Mouse (Mus musculus) layer of hippocampus, postnatal 25 days (tissue): ENCODE measurements around the gene Olfr1396. TPM values are rescaled to one million over a fixed set of nuclear protein-coding genes. Genes with fewer than 3 reads are reported as not detected.

Experiments
- DNase-seq, 2 experiments: peaks; one replicate each; pipeline ENCODE4 v3.0.0; 2022; ENCODE audit warnings: mixed read lengths in 2 of 2, low spot score in 1 of 2; ENCODE audit errors: extremely low spot score in 1 of 2
- total RNA-seq, 2 experiments: library from RNA; stranded (reverse); gene quantifications; 2 replicates each; pipeline ENCODE4 v1.2.3; 2021

Olfr1396 gene
- not detected for total RNA-seq

DNA sequence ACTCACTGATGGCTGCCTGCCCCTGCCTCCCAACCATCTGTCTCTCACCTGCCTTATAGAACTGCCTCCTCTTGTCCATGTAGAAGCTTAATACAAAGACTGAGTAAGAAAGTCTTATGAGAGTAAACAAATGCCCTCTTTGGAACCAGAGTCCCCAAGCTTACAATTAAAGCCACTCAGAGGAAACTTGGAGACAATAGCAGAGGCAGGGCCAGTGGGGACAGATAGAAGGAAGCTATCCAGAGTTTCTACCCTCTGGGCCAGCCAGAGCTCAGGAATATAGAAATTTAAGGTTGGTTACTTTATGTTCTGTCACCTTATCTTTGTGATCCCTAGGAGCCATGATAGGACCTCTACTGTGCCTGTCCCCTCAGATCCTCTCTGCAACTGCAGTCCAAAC, at the start of gene Olfr1396:
Gene Olfr1396, minus strand, starts transcription at position 101 of the 400 bp plus-strand sequence.
- DNase-seq, result no peak

DNA sequence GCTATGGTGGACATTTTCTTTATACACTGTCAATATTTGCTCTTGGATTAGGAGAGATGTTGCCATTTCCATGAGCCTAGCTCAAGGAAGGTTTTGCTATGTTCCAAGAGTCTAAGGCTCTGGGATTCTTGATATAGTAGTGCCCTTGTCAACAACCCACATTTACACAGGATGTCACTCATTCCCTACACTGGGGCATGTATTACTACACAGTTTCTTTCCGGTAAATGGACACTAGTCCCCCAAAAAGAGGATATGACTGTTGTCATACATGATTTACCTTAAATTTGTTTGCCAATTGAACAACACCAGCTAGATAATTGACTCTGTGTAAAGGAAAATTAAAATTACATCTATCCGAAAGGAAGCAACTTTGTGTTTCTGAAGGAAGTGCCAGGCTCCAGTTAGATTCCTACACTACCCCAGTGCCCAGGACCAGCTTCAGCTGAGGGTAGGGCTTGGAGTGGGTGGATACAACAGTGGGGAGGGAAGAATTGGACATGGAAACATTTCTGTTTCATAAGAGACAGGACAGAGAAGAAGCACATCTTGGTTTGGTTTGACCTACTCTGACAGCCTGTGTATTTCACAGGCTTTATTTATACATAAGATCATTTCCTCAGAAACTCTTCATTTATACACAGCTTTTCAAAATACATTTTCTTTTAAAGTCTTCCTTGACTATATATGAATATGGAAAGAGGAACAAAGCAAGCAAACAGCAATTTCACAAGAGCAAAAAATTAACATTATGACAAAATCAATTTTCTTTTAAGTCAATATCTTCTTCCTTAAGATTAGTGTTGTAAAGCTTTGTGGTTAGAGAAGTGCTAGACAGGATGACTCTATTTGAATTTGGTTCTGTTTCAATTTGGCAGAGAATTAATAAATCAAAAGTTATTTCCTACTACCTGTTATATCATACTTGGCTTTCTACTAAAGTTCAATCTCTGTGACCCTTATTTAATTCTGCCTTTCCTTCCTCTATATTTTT, 42.4 kb upstream of the Olfr1396 start:
- no peak for DNase-seq

DNA sequence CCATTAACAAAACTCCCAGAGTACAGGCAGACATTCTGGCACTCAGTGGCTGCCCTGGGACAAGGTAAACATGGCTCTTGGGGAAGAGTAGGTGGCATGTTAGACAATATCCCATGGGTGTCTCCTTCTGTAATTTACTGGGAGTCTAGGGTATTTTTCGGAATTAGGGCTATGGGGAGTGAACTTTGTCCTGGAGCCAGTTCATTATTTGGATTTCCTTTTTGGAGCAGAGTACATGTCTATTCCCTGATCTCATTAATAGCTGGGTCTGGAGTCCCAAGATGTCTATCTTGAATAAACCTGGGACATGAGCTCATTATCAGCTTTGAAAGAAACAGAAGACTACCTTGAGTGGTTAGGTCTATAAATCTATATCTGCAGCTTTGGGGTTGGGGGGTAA, 39.4 kb upstream of the Olfr1396 start, which contains the start of gene Olfr1394:
Gene Olfr1394, plus strand, starts transcription at position 301 of the 400 bp plus-strand sequence.
- no peak for DNase-seq

DNA sequence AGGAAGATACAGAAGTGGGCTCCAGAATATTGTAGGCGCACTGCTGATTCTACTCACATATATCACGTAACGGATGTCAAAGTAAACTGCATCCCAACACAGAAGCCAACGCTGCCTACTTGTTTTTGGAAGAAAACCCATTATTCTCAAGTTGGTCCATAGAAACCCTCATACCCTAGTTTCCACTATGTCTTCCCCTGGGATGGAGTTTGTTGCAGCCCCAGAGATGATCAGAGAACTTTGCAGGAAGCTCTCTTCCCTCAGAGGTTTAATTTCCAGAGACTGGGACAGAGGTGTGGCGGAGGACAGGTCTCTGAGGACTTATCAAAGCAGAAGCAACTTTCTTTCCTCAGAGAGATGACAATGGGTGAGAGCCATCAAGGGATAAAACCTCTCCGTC, 27.3 kb upstream of the Olfr1396 start, which contains the start of gene Olfr1395:
Gene Olfr1395, plus strand, starts transcription at position 301 of the 400 bp plus-strand sequence.
- no peak for DNase-seq

DNA sequence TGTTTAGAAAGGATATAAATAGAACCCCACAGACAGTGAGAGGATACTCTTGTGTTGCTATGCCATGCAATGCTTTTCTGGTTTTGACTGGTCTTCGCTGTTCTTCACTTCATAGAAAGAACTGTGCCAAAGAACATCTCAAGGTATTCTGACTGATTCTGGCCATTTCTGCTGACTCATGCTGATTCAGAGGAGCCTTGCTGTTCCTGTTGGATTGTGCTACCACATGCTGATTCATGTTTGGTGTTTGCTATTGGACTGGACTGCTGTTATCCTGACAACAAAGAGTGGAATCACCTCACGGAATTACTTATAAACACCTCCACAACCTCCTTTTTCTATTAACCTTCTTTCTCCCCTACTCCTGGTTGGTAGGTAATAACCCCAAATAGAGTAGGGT, 9.5 kb upstream of the Olfr1396 start:
- DNase-seq, result no peak

DNA sequence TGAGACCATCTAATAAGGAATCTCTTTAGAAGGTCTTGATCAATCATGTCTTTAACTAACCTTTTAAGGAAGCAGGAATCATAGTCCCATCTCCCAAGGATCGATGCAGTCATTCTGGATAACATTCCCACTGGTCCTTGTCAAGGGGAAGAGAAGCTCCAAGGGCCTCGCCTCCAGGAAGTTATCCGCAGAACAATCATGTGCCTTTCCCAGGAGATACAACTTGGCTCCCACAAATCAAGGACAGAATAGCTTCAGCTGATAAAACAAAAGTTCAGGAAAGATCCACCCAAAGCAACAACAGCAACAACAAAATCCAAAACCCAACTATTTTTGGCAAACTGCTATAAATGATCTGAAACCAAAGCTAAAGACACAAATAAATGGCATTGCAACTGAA, 5.0 kb upstream of the Olfr1396 start:
- DNase-seq, result no peak

DNA sequence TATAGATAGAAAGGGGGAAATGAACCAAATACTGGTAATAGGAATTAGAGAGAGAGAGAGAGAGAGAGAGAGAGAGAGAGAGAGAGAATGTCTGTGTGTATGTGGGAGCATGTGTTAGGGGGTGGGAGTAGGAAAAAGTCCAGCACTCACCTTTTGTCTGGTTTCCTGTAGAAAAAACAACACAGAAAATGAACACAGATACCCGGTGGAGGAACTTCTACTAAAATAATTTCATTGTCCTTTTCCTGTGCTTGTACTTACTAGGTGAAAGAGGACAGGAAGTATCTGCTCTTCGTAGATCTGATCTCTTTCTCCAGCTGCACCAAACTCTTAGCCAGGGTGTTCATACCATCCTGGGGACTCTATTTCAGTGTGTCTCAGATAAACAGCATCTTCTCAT, 516 bp downstream of the Olfr1396 start:
- no peak for DNase-seq

DNA sequence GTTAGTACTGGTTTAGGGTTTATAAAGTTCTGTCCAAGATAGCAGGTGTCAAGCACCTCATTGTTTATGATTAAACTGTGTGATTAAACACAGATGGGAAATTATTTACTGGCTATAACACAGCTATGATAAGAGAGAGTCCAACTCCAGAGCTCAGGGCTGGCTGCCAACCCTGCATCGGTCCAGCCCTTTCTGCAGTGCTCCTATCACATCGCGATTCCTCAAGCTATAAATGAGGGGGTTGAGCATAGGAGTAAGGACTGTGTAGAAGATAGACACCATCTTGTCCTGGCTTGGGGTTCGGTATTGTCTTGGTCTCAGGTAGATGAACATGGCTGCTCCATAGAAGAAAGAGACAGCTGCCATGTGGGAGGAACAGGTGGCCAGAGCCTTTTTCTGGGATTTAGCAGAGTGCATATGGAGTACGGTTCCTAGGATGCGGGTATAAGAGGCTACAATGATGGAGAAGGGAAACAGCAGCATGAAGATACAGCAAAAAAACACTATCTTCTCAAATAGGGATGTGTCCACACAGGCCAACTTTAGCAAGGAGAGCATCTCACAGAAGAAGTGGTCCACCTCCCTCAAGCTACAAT, 2.0 kb downstream of the Olfr1396 start:
- DNase-seq, result no peak

DNA sequence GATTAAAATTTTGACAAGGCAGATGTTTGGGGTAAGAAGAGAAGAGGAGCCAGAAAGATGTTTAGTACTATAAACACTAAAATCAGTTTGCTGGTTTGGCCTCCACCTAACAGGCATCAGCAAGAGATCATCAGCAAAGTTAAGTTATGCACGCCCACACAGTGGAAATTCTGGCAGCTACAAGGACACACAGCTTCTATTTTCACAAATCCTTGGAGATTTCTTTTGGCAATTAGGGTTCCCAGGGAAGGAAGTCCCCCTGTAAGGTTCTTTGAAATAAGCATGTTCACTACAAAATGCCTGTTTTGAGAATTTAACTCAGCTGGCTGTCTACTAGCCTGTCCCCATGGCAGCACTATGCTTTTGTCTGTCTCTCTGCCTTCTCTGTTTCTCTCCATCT, 3.7 kb downstream of the Olfr1396 start:
- DNase-seq, result no peak

DNA sequence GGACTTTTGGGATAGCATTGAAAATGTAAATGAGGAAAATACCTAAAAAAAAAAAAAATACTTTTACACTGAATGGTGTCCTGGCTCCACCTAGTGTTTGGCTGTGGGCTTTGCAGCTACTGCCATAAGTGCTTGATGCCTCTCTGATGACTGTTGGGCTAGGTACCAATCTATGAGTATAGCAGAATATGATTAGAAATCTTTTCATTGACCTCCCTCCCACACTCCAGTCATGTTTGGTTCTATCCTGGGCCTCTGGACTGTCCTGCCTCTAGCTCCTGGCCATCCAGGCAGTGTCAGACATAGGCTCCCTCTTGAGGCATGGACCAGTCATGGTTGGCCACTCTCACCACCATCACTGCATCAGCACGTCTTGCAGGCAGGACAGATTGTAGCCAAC, 5.8 kb downstream of the Olfr1396 start:
- peak in 1 of 2 experiments; percentile 32 for DNase-seq

DNA sequence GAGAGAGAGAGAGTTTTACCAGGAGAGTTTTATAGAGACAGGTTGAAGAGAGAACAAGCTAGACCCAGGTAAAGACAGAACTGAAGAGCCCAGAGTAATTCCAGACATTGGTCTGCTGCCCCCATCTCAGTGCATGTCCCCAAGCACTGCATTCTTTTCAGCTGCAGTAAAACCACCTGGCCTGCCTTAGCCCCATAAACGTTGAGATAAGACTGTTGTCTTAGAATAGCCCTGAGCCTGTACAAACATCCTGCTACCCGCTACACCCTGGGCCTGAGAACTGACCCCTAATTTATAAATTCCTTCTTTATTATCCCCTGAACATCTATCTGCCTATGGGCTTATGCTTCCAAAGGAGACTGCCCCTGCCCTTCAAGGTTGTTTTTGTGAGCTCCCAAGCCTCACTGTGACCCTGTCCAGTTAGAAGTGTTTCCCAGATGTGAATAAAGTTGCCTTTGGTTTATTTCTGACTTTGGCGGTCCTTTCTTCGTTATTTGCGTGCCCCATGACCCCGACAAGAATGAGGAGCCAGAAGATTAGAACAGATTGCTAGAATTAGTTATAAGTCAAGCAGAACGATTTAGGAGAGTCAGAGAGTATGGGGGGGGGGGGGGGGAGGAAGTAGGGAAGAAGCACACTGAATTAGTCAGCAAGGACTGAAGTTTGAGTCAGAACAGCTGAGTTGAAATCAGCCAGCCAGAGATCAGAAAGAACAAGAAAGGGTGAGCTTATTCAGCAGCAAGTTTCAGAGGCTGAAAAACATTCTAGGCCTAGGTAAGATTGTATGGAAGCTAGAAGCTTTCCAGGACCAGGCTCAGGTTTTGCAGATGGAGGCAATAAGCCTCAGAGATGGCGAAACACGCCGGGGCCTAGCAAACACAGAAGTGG, 6.8 kb downstream of the Olfr1396 start:
- DNase-seq, result no peak

DNA sequence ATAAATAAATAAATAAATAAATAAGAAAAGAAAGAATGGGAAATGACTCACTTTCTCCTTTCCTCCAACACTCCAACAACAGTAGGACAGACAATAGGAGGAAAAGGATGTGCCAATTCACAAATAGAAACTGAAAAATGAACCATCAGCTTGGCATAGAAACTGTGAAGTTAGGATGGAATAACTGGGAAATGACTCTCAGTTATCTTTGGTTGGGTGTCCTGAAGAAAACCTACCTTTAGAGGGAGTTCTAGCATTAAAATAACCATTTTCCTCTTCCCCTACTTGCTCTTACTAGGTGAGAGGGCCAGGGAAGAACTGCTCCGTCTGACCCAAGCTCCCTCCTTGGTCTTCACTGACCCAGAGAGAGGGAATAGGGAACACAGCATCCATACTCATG, 8.9 kb downstream of the Olfr1396 start:
- no peak for DNase-seq

DNA sequence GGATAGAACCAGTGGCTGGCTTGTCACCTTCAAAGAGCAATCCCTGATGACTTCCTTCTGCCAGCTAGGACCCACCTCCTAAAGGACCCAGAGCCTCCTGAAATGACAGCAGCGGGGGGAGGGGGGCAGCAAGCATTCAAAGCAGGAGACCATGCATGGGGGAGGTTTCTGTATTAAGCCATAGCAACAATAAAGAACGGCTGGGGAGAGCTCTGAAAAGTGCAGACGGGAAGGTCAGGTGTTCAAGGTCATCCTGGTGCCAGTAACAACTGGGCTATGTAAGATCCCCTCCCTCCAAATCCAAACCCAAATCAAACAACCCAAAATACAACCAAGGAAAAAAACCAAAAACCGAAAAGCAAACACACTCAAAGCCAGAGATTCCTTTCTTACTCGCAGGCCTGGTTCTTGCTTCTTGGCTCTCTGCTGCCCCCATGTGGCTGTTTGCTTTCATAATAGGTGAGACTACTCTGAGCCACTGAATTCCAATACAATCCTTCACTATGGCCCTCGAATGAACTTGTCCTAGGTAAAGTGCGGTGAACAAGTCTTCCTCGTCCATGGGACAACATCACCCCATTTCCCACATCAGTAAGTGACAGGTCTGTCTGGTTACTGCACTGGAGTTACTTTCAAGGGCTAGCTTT, 11.5 kb downstream of the Olfr1396 start:
- DNase-seq, result peak; percentile 77 to 99

DNA sequence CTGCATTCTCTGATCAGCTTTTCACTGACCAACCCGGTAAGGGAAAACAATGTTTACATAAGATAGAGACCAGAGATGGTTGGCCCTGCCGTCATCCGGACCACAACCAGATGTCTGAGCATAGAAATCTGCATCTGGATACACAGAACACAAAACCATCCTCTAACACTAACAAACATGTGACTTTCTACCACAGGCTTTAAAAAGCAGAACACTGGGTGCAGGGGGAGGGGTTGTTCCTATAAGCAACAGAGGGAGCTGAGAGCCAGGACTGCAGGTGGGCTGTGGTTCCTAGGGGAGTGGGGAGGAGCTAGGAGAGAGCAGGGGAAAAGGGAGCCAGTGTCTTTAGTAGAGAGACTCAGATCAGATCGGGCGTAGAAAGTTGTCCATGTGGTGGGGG, 13.2 kb downstream of the Olfr1396 start:
- no peak for DNase-seq

DNA sequence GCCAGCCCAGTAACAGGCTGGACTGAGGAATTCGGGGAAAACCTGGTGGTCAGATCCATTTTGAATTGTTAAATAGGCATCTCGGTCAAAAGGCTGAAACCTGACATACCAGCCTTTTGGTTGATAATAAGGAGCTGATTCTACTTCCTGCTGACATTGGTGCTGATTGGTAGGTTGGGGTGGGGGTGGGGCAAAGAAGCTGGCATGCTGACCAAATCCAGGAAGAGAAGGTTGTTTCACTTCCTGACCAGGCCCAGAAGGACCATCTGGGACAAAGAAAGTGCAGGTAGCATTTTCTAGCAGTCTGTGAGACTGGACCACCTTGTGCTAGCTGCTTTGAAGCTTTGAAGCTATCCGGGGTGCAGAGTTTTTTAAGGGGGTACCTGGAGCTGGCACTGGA, 14.3 kb downstream of the Olfr1396 start:
- no peak for DNase-seq

DNA sequence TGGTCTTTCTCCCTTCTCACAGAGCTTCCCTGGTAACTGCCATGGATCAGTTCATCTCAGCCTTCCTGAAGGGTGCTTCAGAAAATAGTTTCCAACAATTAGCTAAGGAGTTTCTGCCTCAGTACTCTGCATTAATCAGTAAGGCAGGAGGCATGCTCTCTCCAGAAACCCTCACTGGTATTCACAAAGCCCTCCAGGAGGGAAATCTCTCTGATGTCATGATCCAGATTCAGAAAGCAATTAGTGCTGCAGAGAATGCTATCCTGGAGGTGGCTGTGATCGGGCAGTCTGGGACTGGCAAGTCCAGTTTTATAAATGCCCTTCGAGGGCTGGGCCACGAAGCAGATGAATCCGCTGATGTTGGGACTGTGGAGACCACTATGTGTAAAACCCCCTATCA, 19.3 kb downstream of the Olfr1396 start:
- DNase-seq, result no peak

DNA sequence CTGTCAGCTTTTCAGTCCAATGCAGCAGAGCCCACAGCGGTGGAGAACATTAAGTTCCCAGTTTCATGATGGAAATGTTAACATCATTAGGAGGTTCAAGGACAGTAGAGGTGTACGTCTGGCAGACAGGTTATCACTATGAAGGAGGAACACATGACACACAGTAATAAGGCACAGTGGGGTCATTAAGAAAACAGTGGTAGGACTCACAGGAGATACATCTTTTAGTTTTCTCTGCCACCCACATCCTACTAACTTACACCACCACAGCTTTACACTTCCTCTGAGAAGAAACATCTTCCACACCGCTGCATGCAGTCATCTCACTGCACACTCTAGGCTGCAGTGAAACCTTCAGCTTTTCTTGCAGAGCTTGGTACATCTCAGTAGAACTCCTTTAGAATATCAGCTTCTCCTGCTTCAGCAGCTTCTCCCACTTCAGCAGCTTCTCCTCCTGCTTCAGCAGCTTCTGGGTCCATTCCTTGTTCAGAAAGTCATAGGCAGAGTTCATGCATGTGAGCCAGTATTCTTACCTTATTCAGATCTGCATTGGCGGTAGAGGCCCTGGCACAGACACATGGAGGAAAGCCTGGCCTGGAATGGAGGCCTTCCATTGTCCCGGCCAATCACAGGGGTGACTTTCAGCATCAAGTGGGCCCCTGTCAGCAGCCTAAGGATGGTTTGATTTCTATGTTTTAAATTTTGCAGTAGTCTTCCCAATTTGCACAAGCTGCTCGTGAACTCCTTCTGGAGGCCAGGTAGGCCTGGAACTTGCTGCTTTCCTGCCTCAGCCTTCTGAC, 20.6 kb downstream of the Olfr1396 start:
- DNase-seq, result no peak

DNA sequence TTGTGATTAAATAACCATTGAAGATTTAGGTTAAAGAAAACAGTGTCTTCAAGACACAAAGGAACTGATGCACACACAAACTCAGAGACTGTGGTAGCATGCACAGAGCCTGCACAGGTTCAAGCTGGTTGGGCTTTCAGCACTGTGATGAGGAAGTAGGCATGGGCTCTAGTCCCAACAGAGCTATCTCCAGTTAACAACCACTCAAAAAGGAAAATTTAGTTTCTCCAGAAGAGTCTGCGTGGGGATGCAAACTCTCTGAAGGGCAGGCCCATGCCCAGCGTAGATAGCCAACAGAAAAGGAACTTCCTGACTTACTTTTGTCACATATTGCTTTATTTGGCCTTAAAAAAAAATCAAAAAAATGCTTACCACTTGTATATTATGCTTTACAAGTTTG, 21.9 kb downstream of the Olfr1396 start:
- no peak for DNase-seq

DNA sequence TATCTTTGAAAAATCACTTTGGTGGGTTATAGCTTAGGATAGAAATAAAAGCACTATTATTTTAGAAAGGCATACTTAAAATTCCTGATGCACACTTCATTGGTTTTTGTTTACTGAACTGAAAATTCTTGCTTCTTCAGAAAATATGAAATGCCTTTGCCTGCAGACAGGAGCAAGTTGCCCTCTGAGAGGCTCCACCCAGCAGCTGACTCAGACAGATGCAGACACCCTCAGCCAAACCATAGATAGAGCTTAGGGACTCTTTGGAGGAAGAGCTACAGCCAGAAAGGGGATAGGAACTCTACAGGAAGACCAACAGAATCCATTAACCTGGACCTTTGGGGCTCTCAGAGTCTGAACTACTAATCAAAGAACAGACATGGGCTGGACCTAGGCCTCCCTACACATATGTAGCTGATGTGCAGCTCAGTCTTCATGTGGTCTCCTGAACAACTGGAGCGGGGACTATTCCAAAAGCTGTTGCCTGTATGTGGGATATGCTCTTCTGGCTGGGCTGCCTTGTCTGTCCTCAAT, 22.6 kb downstream of the Olfr1396 start:
- no peak for DNase-seq
